16 mouse cellular contexts compared by ENCODE assay signal in genomic region chr8:81770603-81771276, GRCm38 (mm10).
DNase-seq lines count a peak whose midpoint lies in the region; ATAC-seq lines count a peak whose summit lies in the region.
"Had no signal": no experiment of that assay in that cellular context is flagged by ENCODE, and none has a peak within 500 bp of the region (broad histone marks: within the 10 kb centered on the region; RNA-seq: fewer than 3 reads in every experiment).

No protein-coding gene starts in this region.

- H3K27me3 ChIP-seq in forebrain, embryonic 12.5 days, result no peaks in the 10 kb centered on the region
- H3K27me3 ChIP-seq in forebrain, embryonic 10.5 days (ENCODE audit: poor library complexity, severe bottlenecking), result no peaks in the 10 kb centered on the region
- no peaks in the 10 kb centered on the region for H3K27me3 ChIP-seq in megakaryocyte, embryonic 14.5 days (replicated peaks)
- 0 out of 2 replicates have a peak, but pooled peaks cover 2% of the 10 kb centered on the region for H3K27me3 ChIP-seq in forebrain, embryonic 16.5 days (replicated peaks; ENCODE audit: control insufficient read depth, insufficient read depth, low read length)
- H3K27me3 ChIP-seq in neural tube, embryonic 14.5 days (ENCODE audit: control insufficient read depth, insufficient read depth, low read length), result no peaks in the 10 kb centered on the region
- H3K27me3 ChIP-seq: limb, embryonic 15.5 days; lung, embryonic 15.5 days had no signal

- H3K4me2 ChIP-seq in forebrain, embryonic 12.5 days, result no peak overlapping the region
- H3K4me2 ChIP-seq in forebrain, embryonic 16.5 days (ENCODE audit: low read length), result no peak overlapping the region
- H3K4me2 ChIP-seq in neural tube, embryonic 14.5 days (ENCODE audit: low read depth, low read length), result no peak overlapping the region
- H3K4me2 ChIP-seq: limb, embryonic 15.5 days; lung, embryonic 15.5 days had no signal

- peaks cover 20% of the 10 kb centered on the region for H3K4me1 ChIP-seq in forebrain, embryonic 12.5 days
- H3K4me1 ChIP-seq in forebrain, embryonic 10.5 days, result peaks cover 37% of the 10 kb centered on the region
- H3K4me1 ChIP-seq in megakaryocyte, embryonic 14.5 days, result peaks cover 80% of the 10 kb centered on the region
- peaks cover 9% of the 10 kb centered on the region for H3K4me1 ChIP-seq in forebrain, embryonic 16.5 days (replicated peaks; ENCODE audit: control insufficient read depth, insufficient read depth, low read length)
- no peaks in the 10 kb centered on the region for H3K4me1 ChIP-seq in neural tube, embryonic 14.5 days (ENCODE audit: control insufficient read depth, insufficient read depth, low read length)

- no peak overlapping the region for H3K4me3 ChIP-seq in forebrain, embryonic 12.5 days (replicated peaks)
- no peak overlapping the region for H3K4me3 ChIP-seq in forebrain, embryonic 10.5 days
- H3K4me3 ChIP-seq in megakaryocyte, embryonic 14.5 days (replicated peaks), result peak overlapping the region; percentile 81
- no peak overlapping the region for H3K4me3 ChIP-seq in forebrain, embryonic 16.5 days (replicated peaks; ENCODE audit: low read length)
- H3K4me3 ChIP-seq in neural tube, embryonic 14.5 days (ENCODE audit: low read depth, low read length), result no peak overlapping the region
- H3K4me3 ChIP-seq: limb, embryonic 15.5 days; lung, embryonic 15.5 days had no signal

- no peak overlapping the region for H3K9ac ChIP-seq in forebrain, embryonic 12.5 days
- no peak overlapping the region for H3K9ac ChIP-seq in forebrain, embryonic 16.5 days (replicated peaks; ENCODE audit: low read depth, low read length)
- no peak overlapping the region for H3K9ac ChIP-seq in neural tube, embryonic 14.5 days (replicated peaks; ENCODE audit: low read depth, low read length)
- H3K9ac ChIP-seq: limb, embryonic 15.5 days; lung, embryonic 15.5 days had no signal

- no peaks in the 10 kb centered on the region for H3K9me3 ChIP-seq in forebrain, embryonic 12.5 days
- H3K9me3 ChIP-seq in forebrain, embryonic 10.5 days, result no peaks in the 10 kb centered on the region
- no peaks in the 10 kb centered on the region for H3K9me3 ChIP-seq in megakaryocyte, embryonic 14.5 days
- no peaks in the 10 kb centered on the region for H3K9me3 ChIP-seq in forebrain, embryonic 16.5 days (ENCODE audit: control insufficient read depth, low read length)
- H3K9me3 ChIP-seq in neural tube, embryonic 14.5 days (ENCODE audit: control insufficient read depth, low read length), result no peaks in the 10 kb centered on the region
- H3K9me3 ChIP-seq: G1E; limb, embryonic 15.5 days; lung, embryonic 15.5 days had no signal

- H3K27ac ChIP-seq in forebrain, embryonic 12.5 days, result no peak overlapping the region
- no peak overlapping the region for H3K27ac ChIP-seq in forebrain, embryonic 10.5 days
- H3K27ac ChIP-seq in forebrain, embryonic 16.5 days (ENCODE audit: low read length), result no peak overlapping the region
- no peak overlapping the region for H3K27ac ChIP-seq in neural tube, embryonic 14.5 days (ENCODE audit: low read depth, low read length)
- H3K27ac ChIP-seq: limb, embryonic 15.5 days; lung, embryonic 15.5 days had no signal

- WGBS in forebrain, embryonic 12.5 days, result 21% methylated on average over 6 of the region's 6 CpGs
- 69% methylated on average over 6 of the region's 6 CpGs for WGBS in forebrain, embryonic 10.5 days
- WGBS in forebrain, embryonic 16.5 days, result 7% methylated on average over 6 of the region's 6 CpGs
- 50% methylated on average over 6 of the region's 6 CpGs for WGBS in neural tube, embryonic 14.5 days

- peak; percentile 75 for ATAC-seq in forebrain, embryonic 12.5 days (ENCODE audit: low FRiP score)
- ATAC-seq in megakaryocyte, adult 5-6 weeks (ENCODE audit: poor library complexity, severe bottlenecking), result no peak
- ATAC-seq in forebrain, embryonic 16.5 days, result peak; percentile 84
- peak; percentile 63; the same call in 1 of the 2 replicates for ATAC-seq in neural tube, embryonic 14.5 days (ENCODE audit: low read depth)
- ATAC-seq: activated CD4-positive, CD25-positive, alpha-beta regulatory T cell, adult 4 months; inflammation-experienced regulatory T-cells, adult 6 months had no signal

- DNase-seq in forebrain, embryonic 10.5 days (ENCODE audit: extremely low spot score, low spot score), result no peak
- no peak for DNase-seq in layer of hippocampus, adult 11-12 months (ENCODE audit: low spot score)
- no peak for DNase-seq in frontal cortex, postnatal 10 days (ENCODE audit: low spot score in 2 of 2)
- DNase-seq: cerebellum, postnatal 36 days; kidney, postnatal 25 days; thymus, adult 18-20 months had no signal

- H3K36me3 ChIP-seq in forebrain, embryonic 12.5 days (replicated peaks), result no peaks in the 10 kb centered on the region
- no peaks in the 10 kb centered on the region for H3K36me3 ChIP-seq in forebrain, embryonic 10.5 days (replicated peaks)
- peaks cover 23% of the 10 kb centered on the region for H3K36me3 ChIP-seq in megakaryocyte, embryonic 14.5 days (replicated peaks; ENCODE audit: low read length)
- no peaks in the 10 kb centered on the region for H3K36me3 ChIP-seq in forebrain, embryonic 16.5 days (ENCODE audit: control insufficient read depth, insufficient read depth)
- no peaks in the 10 kb centered on the region for H3K36me3 ChIP-seq in neural tube, embryonic 14.5 days (ENCODE audit: control insufficient read depth, insufficient read depth, low read length)
- H3K36me3 ChIP-seq: limb, embryonic 15.5 days; lung, embryonic 15.5 days had no signal
